Mouse (Mus musculus): ENCODE data around the gene Mroh3.

Mroh3 gene

GRCm38 (mm10) chr1:136229040-136229373 lies 16.4 kb upstream of the Mroh3 start:
- peak; percentile 29 for DNase-seq (ENCODE audit: extremely low read depth, insufficient read length, low spot score)

DNA sequence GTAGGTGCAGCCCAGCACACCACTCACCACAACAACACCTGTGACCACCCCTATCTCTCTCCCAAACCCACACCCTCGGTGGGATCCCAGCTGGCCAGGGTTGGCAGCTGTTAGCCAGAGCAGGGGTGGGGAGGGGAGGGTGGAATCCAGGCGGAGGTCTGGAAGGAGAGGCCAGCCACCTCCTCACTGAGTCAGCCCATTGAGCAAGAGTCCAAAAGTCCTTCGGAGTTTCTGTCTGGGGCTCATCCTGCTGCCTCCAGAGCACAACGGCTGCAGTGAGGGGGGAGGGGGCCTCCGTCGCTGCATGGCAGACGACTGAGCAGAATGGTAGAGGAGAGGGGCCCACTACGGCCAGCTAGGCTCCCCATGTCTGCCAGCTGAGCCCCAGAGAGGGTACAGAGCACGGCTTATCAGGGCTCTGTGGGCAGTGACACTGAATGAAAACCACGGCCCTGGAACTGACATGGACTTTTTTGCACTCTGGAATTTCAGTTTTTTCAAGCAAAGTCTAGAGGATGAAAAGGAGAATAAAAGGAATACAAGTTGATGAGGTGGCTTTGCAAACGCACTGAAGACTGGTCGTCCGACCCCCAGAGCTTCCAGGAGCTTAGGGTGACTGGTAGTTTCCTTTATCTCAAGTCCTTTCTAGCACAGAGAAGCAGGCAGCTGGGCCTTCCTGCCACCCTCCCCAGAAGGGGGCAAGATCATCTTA lies 15.9 kb upstream of the Mroh3 start:
- DNase-seq (ENCODE audit: extremely low read depth, insufficient read length, low spot score) = peak; percentile 79

DNA sequence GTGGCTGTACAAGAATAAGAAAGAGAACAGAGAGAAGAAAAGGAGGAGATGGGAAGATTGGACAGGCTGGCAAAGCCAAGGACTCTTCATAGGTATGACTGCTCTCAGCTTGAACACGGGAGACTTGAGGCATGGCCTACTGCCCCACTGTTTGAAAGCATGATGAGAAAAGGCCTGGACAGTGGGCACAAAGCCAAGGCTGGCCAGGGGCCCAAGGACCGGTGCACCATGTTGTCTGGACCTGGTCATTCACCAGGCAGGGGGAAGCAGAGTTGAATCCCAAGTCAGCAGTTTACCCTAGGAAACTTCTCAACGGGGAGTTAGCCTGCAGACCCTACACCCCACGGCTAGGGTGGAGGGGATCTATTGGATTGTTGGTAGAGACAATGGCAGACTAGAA lies 15.2 kb upstream of the Mroh3 start:
- DNase-seq (ENCODE audit: extremely low read depth, insufficient read length, low spot score) = no peak

GRCm38 (mm10) chr1:136226626-136227025 lies 14.0 kb upstream of the Mroh3 start:
- DNase-seq (ENCODE audit: extremely low read depth, insufficient read length, low spot score) = no peak

GRCm38 (mm10) chr1:136225846-136226245 lies 13.2 kb upstream of the Mroh3 start:
- DNase-seq (ENCODE audit: extremely low read depth, insufficient read length, low spot score) = no peak

GRCm38 (mm10) chr1:136223758-136224342 lies 11.2 kb upstream of the Mroh3 start:
- no peak for DNase-seq (ENCODE audit: extremely low read depth, insufficient read length, low spot score)

DNA sequence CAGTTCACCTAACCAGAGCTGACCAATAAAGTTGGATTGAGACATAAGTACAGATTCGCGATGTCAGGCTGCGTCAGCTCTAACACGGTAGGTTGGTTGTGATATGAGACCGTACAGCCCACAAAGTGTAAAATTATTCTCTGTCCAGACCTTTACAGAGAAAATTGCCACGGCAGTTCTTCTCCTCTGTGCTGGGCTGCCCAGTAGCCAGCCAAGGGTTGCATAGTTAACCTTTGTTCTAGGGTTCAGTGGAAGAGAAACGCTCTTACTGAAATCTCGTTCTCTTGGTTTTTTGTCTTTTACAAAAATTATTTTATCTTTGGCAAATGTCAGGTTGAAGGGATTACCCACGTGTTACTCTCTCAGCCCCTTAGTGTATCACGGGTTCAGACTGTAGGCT lies 9.8 kb upstream of the Mroh3 start:
- DNase-seq (ENCODE audit: extremely low read depth, insufficient read length, low spot score) = no peak

GRCm38 (mm10) chr1:136220037-136220871 lies 7.6 kb upstream of the Mroh3 start:
- no peak for DNase-seq (ENCODE audit: extremely low read depth, insufficient read length, low spot score)

DNA sequence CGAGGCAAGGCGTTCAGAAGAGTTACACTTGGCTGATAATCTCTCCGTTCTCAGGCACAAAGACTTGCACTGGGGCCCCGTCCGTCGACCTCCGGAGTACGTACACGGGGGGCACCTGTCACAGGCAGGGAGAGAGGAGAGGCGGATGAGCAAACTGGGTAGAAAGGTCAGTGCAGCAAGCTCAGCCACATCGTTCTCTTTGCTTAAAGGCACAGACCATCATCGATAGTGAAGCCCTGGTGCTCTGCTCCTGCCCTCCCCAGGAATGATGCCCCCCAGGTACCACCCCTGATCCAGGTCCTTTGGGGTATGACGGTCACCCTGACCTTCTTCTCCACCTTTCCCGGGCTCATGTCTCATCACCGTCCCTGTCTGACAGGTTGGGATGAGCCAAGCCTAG lies 1.7 kb upstream of the Mroh3 start:
- DNase-seq (ENCODE audit: extremely low read depth, insufficient read length, low spot score) = no peak

- DNase-seq (ENCODE audit: extremely low read depth, insufficient read length, low spot score) = no peak
These were observed 22.6 kb downstream of the Mroh3 start for GRCm38 (mm10) chr1:136190033-136190432.

GRCm38 (mm10) chr1:136179511-136180001 lies 33.1 kb downstream of the Mroh3 start:
- no peak for DNase-seq (ENCODE audit: extremely low read depth, insufficient read length, low spot score)

- no peak for DNase-seq (ENCODE audit: extremely low read depth, insufficient read length, low spot score)
These were observed 33.9 kb downstream of the Mroh3 start for GRCm38 (mm10) chr1:136178741-136179140.

- DNase-seq (ENCODE audit: extremely low read depth, insufficient read length, low spot score) = no peak
These were observed 35.5 kb downstream of the Mroh3 start for GRCm38 (mm10) chr1:136177085-136177484.

DNA sequence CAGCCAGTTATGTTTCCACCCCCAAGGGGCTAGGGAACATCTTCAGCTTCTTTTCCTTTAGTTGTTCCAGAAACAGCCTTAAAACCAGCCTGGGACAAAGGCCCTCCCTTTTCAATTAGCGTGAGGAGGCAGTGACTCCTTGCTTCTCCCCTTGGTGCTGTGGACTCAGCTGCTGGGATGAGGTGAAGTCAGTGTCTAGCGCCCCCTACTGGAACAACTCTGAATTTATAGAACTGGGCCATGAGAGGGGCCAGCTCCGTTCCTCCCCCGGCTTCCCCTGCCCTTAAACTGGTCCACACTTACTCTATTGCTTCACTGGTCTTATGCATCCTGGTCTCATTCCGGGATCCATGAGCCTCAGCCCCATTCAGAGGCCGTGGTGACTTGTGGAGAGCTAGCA lies 37.4 kb downstream of the Mroh3 start:
- no peak for DNase-seq (ENCODE audit: extremely low read depth, insufficient read length, low spot score)

GRCm38 (mm10) chr1:136174101-136174606 lies 38.5 kb downstream of the Mroh3 start:
- no peak for DNase-seq (ENCODE audit: extremely low read depth, insufficient read length, low spot score)

DNA sequence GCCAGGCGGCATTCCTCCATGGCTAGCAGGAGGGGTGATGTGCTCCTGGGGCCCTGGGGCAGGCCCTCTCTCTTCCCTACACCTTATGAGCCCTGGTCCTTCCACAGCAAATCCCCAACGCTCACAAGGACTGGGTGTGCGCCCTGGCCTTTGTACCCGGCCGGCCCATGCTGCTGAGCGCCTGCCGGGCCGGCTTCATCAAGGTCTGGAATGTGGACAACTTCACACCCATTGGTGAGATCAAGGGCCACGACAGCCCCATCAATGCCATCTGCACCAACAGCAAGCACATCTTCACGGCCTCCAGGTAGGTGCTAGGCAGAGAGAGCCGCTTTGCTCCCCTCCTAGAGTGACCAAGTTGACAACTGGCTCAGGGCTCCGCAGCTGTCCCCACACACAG lies 39.9 kb downstream of the Mroh3 start:
- DNase-seq (ENCODE audit: extremely low read depth, insufficient read length, low spot score) = no peak

GRCm38 (mm10) chr1:136170109-136170508 lies 42.5 kb downstream of the Mroh3 start:
- DNase-seq (ENCODE audit: extremely low read depth, insufficient read length, low spot score) = no peak

DNA sequence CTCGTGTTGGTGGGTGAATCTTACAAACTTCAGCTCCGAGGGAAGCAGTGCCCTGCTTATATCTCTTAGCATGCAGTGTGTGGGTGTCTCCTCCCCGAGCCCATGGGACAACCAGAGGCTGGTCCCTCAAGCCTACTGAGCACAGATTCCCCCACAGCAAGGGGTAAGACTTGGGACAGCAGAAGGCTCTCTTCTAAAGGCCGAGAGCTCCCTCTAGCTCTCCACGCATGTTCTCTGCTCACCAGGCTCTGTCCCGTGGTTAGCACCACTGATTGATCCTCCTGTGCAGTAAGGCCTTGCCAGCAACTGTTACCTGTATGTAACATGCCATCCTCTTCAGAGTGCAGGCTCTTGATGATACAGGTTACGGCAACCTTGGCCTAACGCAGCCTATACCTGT lies 45.0 kb downstream of the Mroh3 start:
- no peak for DNase-seq (ENCODE audit: extremely low read depth, insufficient read length, low spot score)

DNA sequence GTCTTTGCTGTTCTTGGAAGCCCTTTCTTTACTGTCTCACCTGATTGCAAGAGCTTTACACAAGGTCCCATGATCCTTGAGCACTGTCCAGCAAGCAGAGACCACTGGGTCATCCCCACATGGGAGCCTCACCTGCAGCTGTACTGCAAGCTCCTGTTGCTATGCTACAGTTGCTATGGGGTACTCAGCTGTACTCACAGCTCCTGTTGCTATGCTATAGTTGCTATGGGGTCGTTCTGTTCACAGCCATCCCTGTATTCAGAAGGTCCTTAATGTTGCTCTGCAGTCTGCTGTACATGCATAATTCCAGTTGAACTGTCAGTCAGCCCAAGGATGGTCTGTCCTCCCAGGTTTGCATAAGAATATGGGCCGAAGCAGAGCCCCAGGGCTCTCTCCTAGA lies 47.2 kb downstream of the Mroh3 start:
- DNase-seq (ENCODE audit: extremely low read depth, insufficient read length, low spot score) = no peak

GRCm38 (mm10) chr1:136161333-136161921 lies 51.2 kb downstream of the Mroh3 start:
- DNase-seq (ENCODE audit: extremely low read depth, insufficient read length, low spot score) = no peak

GRCm38 (mm10) chr1:136160930-136161329 lies 51.7 kb downstream of the Mroh3 start:
- no peak for DNase-seq (ENCODE audit: extremely low read depth, insufficient read length, low spot score)

Data from 3134 (cell line).